Mouse (Mus musculus): ENCODE measurements around the gene Gm20532. TPM values are rescaled to one million over a fixed set of nuclear protein-coding genes. Genes with fewer than 3 reads are reported as not detected.

Gene Gm20532
- total and polyA plus RNA-seq, 3 experiments: 0.15 TPM; not detected in 2

DNA sequence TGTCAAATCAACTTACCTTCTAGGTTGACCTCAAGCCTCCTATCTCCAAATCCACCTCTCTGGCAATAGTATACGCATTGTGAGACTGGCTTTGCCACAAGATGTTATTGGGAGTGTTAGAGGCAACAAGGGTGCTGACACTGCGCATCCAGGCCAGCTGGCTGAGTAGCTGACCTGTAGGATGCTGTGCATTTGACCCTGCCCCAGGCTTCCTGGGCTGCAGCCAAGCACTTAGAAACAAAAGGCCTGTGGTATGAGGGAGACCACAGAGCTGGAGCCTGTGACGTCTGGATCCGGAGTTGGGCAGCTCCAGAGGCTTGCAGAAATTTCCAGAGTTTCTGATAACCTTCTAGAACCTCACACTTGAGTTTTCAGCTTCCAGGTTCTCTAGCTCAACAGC, 43.3 kb upstream of the Gm20532 start:
- no peak overlapping the region for H3K9ac ChIP-seq (ENCODE audit: control insufficient read depth, low read depth, low read length, poor library complexity, severe bottlenecking)
- H3K4me3 ChIP-seq (ENCODE audit: control insufficient read depth in 1 of 2, insufficient read depth in 1 of 2, low read depth in 2 of 2, low read length in 2 of 2): no peak overlapping the region
- no peaks in the 10 kb centered on the region for H3K4me1 ChIP-seq (ENCODE audit: control insufficient read depth in 1 of 2, insufficient read depth in 2 of 2, low read length in 2 of 2)
- no peak overlapping the region for H3K27ac ChIP-seq (ENCODE audit: control insufficient read depth, low read depth, low read length)
- H3K9me3 ChIP-seq (replicated peaks; ENCODE audit: insufficient read depth, low read length): no peaks in the 10 kb centered on the region
- TF ChIP-seq EP300 (IDR thresholded peaks at IDR 0.05; ENCODE audit: low read depth in 1 of 2, low read length in 2 of 2) (no peak), MXI1 (IDR thresholded peaks at IDR 0.05; ENCODE audit: low read depth, low read length) (no peak), USF2 (IDR thresholded peaks at IDR 0.05; ENCODE audit: borderline replicate concordance in 1 of 2, insufficient read depth in 1 of 2, low read depth in 1 of 2, low read length in 2 of 2) (no peak), USF1 (IDR thresholded peaks at IDR 0.05; ENCODE audit: low read depth, low read length) (no peak), TAL1 (IDR thresholded peaks at IDR 0.05; ENCODE audit: low read length) (no peak), CTCF (IDR thresholded peaks at IDR 0.05 in 2 of 3, conservative IDR thresholded peaks at IDR 0.05 in 1 of 3; ENCODE audit: control insufficient read depth in 1 of 3, insufficient read depth in 1 of 3, low read depth in 2 of 3, low read length in 3 of 3, poor library complexity in 1 of 3, severe bottlenecking in 1 of 3) (no peak), NRF1 (IDR thresholded peaks at IDR 0.05; ENCODE audit: insufficient read depth, low read depth, low read length, poor library complexity, severe bottlenecking) (no peak), POLR2AphosphoS5 (IDR thresholded peaks at IDR 0.05; ENCODE audit: borderline replicate concordance, low read depth, low read length) (no peak)
- peaks cover 2 to 5% of the 10 kb centered on the region in 2 experiments for H3K27me3 ChIP-seq (ENCODE audit: control insufficient read depth in 1 of 2, insufficient read depth in 2 of 2, low read length in 2 of 2)
- H3K79me2 ChIP-seq (ENCODE audit: control insufficient read depth, insufficient read depth, low read length, poor library complexity): no peaks in the 10 kb centered on the region
- H3K36me3 ChIP-seq (ENCODE audit: control insufficient read depth in 1 of 2, insufficient read depth in 2 of 2, low read length in 2 of 2): no peaks in the 10 kb centered on the region
- no peak for DNase-seq (ENCODE audit: low read depth, low spot score)

DNA sequence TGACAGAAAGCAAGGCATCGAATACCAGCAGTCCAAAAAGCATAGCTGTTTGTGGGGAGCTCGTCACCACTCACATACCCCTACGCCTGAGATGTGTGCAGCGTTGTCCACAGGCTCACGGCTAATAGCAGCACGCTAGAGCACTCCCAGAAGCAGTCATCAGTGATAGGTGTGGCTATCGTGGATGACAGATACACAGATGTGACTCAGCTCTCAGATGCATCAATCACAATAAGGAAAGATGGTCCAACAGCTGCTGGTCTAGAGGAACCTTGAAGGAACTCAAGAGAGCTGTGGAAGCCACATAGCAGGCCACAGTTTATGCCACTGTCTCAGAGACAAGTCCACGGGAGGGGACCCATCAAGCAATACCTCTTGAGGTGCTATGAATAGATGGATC, 42.7 kb upstream of the Gm20532 start:
- H3K36me3 ChIP-seq (ENCODE audit: control insufficient read depth in 1 of 2, insufficient read depth in 2 of 2, low read length in 2 of 2): no peaks in the 10 kb centered on the region
- H3K27me3 ChIP-seq (ENCODE audit: control insufficient read depth in 1 of 2, insufficient read depth in 2 of 2, low read length in 2 of 2): peaks cover 4 to 5% of the 10 kb centered on the region in 2 experiments
- no peaks in the 10 kb centered on the region for H3K9me3 ChIP-seq (replicated peaks; ENCODE audit: insufficient read depth, low read length)
- H3K4me1 ChIP-seq (ENCODE audit: control insufficient read depth in 1 of 2, insufficient read depth in 2 of 2, low read length in 2 of 2): no peaks in the 10 kb centered on the region
- no peak overlapping the region for H3K27ac ChIP-seq (ENCODE audit: control insufficient read depth, low read depth, low read length)
- H3K79me2 ChIP-seq (ENCODE audit: control insufficient read depth, insufficient read depth, low read length, poor library complexity): no peaks in the 10 kb centered on the region
- no peak overlapping the region for H3K9ac ChIP-seq (ENCODE audit: control insufficient read depth, low read depth, low read length, poor library complexity, severe bottlenecking)
- DNase-seq (ENCODE audit: low read depth, low spot score): no peak
- TF ChIP-seq POLR2AphosphoS5 (IDR thresholded peaks at IDR 0.05; ENCODE audit: borderline replicate concordance, low read depth, low read length): no peak
- TF ChIP-seq ZKSCAN1 (IDR thresholded peaks at IDR 0.05; ENCODE audit: low read depth, low read length): no peak
- no peak for TF ChIP-seq USF1 (IDR thresholded peaks at IDR 0.05; ENCODE audit: low read depth, low read length)
- no peak for TF ChIP-seq HCFC1 (IDR thresholded peaks at IDR 0.05; ENCODE audit: low read depth, low read length)
- TF ChIP-seq POLR2AphosphoS2 (IDR thresholded peaks at IDR 0.05; ENCODE audit: low read length): no peak
- TF ChIP-seq GABPA (IDR thresholded peaks at IDR 0.05; ENCODE audit: low read depth, low read length): no peak
- no peak for TF ChIP-seq RAD21 (IDR thresholded peaks at IDR 0.05; ENCODE audit: low read depth, low read length)
- TF ChIP-seq MEF2A (IDR thresholded peaks at IDR 0.05; ENCODE audit: extremely low read depth, insufficient replicate concordance, low read depth, low read length, poor library complexity, severe bottlenecking): no peak
- TF ChIP-seq MAX (IDR thresholded peaks at IDR 0.05; ENCODE audit: low read length): no peak
- no peak for TF ChIP-seq BHLHE40 (IDR thresholded peaks at IDR 0.05; ENCODE audit: borderline replicate concordance, low read depth, low read length)
- TF ChIP-seq JUND (IDR thresholded peaks at IDR 0.05; ENCODE audit: low read depth, low read length): no peak
- no peak for TF ChIP-seq USF2 (IDR thresholded peaks at IDR 0.05; ENCODE audit: borderline replicate concordance in 1 of 2, insufficient read depth in 1 of 2, low read depth in 1 of 2, low read length in 2 of 2)
- no peak for TF ChIP-seq NRF1 (IDR thresholded peaks at IDR 0.05; ENCODE audit: insufficient read depth, low read depth, low read length, poor library complexity, severe bottlenecking)
- no peak for TF ChIP-seq ETS1 (IDR thresholded peaks at IDR 0.05; ENCODE audit: low read depth, low read length)
- TF ChIP-seq ZNF384 (IDR thresholded peaks at IDR 0.05; ENCODE audit: low read depth, low read length): no peak
- TF ChIP-seq MYC (IDR thresholded peaks at IDR 0.05; ENCODE audit: low read depth, low read length): no peak
- no peak for TF ChIP-seq CTCF (IDR thresholded peaks at IDR 0.05 in 2 of 3, conservative IDR thresholded peaks at IDR 0.05 in 1 of 3; ENCODE audit: control insufficient read depth in 1 of 3, insufficient read depth in 1 of 3, low read depth in 2 of 3, low read length in 3 of 3, poor library complexity in 1 of 3, severe bottlenecking in 1 of 3)
- no peak for TF ChIP-seq TBP (IDR thresholded peaks at IDR 0.05; ENCODE audit: low read depth, low read length)
- no peak overlapping the region for H3K4me3 ChIP-seq (ENCODE audit: control insufficient read depth in 1 of 2, insufficient read depth in 1 of 2, low read depth in 2 of 2, low read length in 2 of 2)
